Mouse (Mus musculus) small intestine, adult 2 months (tissue): ENCODE data around the gene Kdm2b.

Experiments
- CTCF ChIP-seq: fragments of 200-500 bp; IDR thresholded peaks from 2 replicates; pipeline ENCODE4 v1.5.1; 2012; ENCODE audit warnings: low read depth, mild to moderate bottlenecking, control low read depth, inconsistent platforms, low read length, moderate library complexity, mixed read lengths; ENCODE audit not compliant: insufficient replicate concordance, insufficient read length; ENCODE audit errors: extremely low read depth
- POLR2A ChIP-seq: fragments of 200-500 bp; IDR thresholded peaks from 2 replicates; pipeline ENCODE4 v1.6.1; 2012; ENCODE audit warnings: low read depth, mild to moderate bottlenecking, control low read depth, inconsistent platforms, low read length, moderate library complexity

- TF ChIP-seq CTCF (no peak), POLR2A (peak; percentile 35; the same call in 1 of the 2 replicates)
Observed at GRCm38 (mm10) chr5:122900558-122901171, 89.0 kb downstream of the Kdm2b start.
